ENCODE assay signal across 16 mouse cellular contexts in genomic region chr12:21164251-21164650, GRCm38 (mm10).
A peak's percentile ranks its signal among the peaks of the same experiment; 100 is the strongest.
DNase-seq lines count a peak whose midpoint lies in the region; ATAC-seq and TF ChIP-seq lines count a peak whose summit lies in the region.
"Had no signal": no experiment of that assay in that cellular context is flagged by ENCODE, and none has a peak within 500 bp of the region (broad histone marks: within the 10 kb centered on the region; RNA-seq: fewer than 3 reads in every experiment).

No protein-coding gene starts in this region.

- no peak overlapping the region for H3K4me2 ChIP-seq in intestine, embryonic 15.5 days (replicated peaks)
- no peak overlapping the region for H3K4me2 ChIP-seq in intestine, postnatal 0 days (replicated peaks; ENCODE audit: low read depth)
- H3K4me2 ChIP-seq in lung, postnatal 0 days (replicated peaks; ENCODE audit: low read depth, low read length) = no peak overlapping the region
- H3K4me2 ChIP-seq: forebrain, embryonic 15.5 days; midbrain, embryonic 13.5 days had no signal

- peaks cover 47% of the 10 kb centered on the region for H3K4me1 ChIP-seq in intestine, embryonic 15.5 days (replicated peaks)
- H3K4me1 ChIP-seq in intestine, postnatal 0 days (replicated peaks; ENCODE audit: control insufficient read depth, insufficient read depth, low read length) = peaks cover 3% of the 10 kb centered on the region; the same call in 1 of the 2 replicates
- peaks cover 27% of the 10 kb centered on the region; the same call in 1 of the 2 replicates for H3K4me1 ChIP-seq in lung, postnatal 0 days (ENCODE audit: insufficient read depth, low read depth, low read length)
- peaks cover 34% of the 10 kb centered on the region for H3K4me1 ChIP-seq in small intestine, adult 2 months (ENCODE audit: control insufficient read depth, insufficient read depth, insufficient read length, low read length)

- ATAC-seq in intestine, embryonic 15.5 days = no peak
- ATAC-seq in intestine, postnatal 0 days = no peak
- ATAC-seq in lung, postnatal 0 days = peak; percentile 18; the same call in 1 of the 2 replicates
- ATAC-seq: forebrain, embryonic 15.5 days; hindbrain, embryonic 16.5 days; midbrain, embryonic 13.5 days had no signal

- H3K9me3 ChIP-seq in intestine, embryonic 15.5 days = no peaks in the 10 kb centered on the region
- H3K9me3 ChIP-seq in intestine, postnatal 0 days (ENCODE audit: control insufficient read depth) = no peaks in the 10 kb centered on the region
- H3K9me3 ChIP-seq in lung, postnatal 0 days (ENCODE audit: low read length) = no peaks in the 10 kb centered on the region
- H3K9me3 ChIP-seq: forebrain, embryonic 15.5 days; midbrain, embryonic 13.5 days had no signal

- no peak overlapping the region for H3K9ac ChIP-seq in intestine, embryonic 15.5 days
- no peak overlapping the region for H3K9ac ChIP-seq in intestine, postnatal 0 days (ENCODE audit: low read depth, low read length)
- H3K9ac ChIP-seq in lung, postnatal 0 days (replicated peaks; ENCODE audit: low read depth) = no peak overlapping the region
- H3K9ac ChIP-seq: forebrain, embryonic 15.5 days; midbrain, embryonic 13.5 days had no signal

- 40% methylated on average over 8 of the region's 8 CpGs for WGBS in intestine, embryonic 15.5 days
- WGBS in intestine, postnatal 0 days = 57% methylated on average over 8 of the region's 8 CpGs
- WGBS in lung, postnatal 0 days = 49% methylated on average over 8 of the region's 8 CpGs
- WGBS in small intestine, adult 2 months = 85% methylated on average over 8 of the region's 8 CpGs

- no peaks in the 10 kb centered on the region for H3K27me3 ChIP-seq in intestine, embryonic 15.5 days (replicated peaks)
- H3K27me3 ChIP-seq in intestine, postnatal 0 days (replicated peaks; ENCODE audit: control insufficient read depth, insufficient read depth, low read length) = no peaks in the 10 kb centered on the region
- no peaks in the 10 kb centered on the region for H3K27me3 ChIP-seq in lung, postnatal 0 days (replicated peaks; ENCODE audit: insufficient read depth, low read length)
- no peaks in the 10 kb centered on the region for H3K27me3 ChIP-seq in small intestine, adult 2 months (ENCODE audit: control insufficient read depth, insufficient read depth, low read length)
- H3K27me3 ChIP-seq: forebrain, embryonic 15.5 days; midbrain, embryonic 13.5 days had no signal

- H3K27ac ChIP-seq in intestine, embryonic 15.5 days = peak overlapping the region; percentile 51
- no peak overlapping the region for H3K27ac ChIP-seq in intestine, postnatal 0 days (ENCODE audit: low read depth, low read length)
- H3K27ac ChIP-seq in lung, postnatal 0 days (ENCODE audit: low read length) = peak overlapping the region; percentile 11
- 0 out of 2 replicates have a peak overlapping the region, but pooled peaks have one; percentile 23 for H3K27ac ChIP-seq in small intestine, adult 2 months (ENCODE audit: insufficient read depth, low read depth, low read length)
- H3K27ac ChIP-seq: forebrain, embryonic 15.5 days; midbrain, embryonic 13.5 days had no signal

- peak; percentile 51 for DNase-seq in embryo, embryonic 10 days (ENCODE audit: low spot score)
- DNase-seq in embryo, embryonic 9.5 days (ENCODE audit: extremely low spot score) = no peak
- peak; percentile 33 for DNase-seq in lung, postnatal 0 days (ENCODE audit: low spot score)
- no peak for DNase-seq in lung, postnatal 14 days
- DNase-seq in left cerebral cortex, postnatal 10 days (ENCODE audit: extremely low spot score in 1 of 2, low spot score in 2 of 2) = no peak
- DNase-seq: adrenal gland, adult 2 months; cerebellum, postnatal 14 days; gastrocnemius, postnatal 10 days; right cerebral cortex, adult 18-20 months; thymus, adult 18-20 months had no signal

- no peak for TF ChIP-seq EP300 in lung, postnatal 0 days (IDR thresholded peaks at IDR 0.05)

- H3K4me3 ChIP-seq in intestine, embryonic 15.5 days (replicated peaks) = no peak overlapping the region
- no peak overlapping the region for H3K4me3 ChIP-seq in intestine, postnatal 0 days (ENCODE audit: low read depth, low read length)
- H3K4me3 ChIP-seq in lung, postnatal 0 days (ENCODE audit: low read depth, low read length) = no peak overlapping the region
- no peak overlapping the region for H3K4me3 ChIP-seq in small intestine, adult 2 months (ENCODE audit: low read depth, low read length)
- H3K4me3 ChIP-seq: forebrain, embryonic 15.5 days; midbrain, embryonic 13.5 days had no signal

- H3K36me3 ChIP-seq in intestine, embryonic 15.5 days = no peaks in the 10 kb centered on the region
- 0 out of 2 replicates have a peak, but pooled peaks cover 2% of the 10 kb centered on the region for H3K36me3 ChIP-seq in intestine, postnatal 0 days (ENCODE audit: control insufficient read depth, insufficient read depth)
- H3K36me3 ChIP-seq in lung, postnatal 0 days (ENCODE audit: insufficient read depth, low read length) = no peaks in the 10 kb centered on the region
- H3K36me3 ChIP-seq in small intestine, adult 2 months (ENCODE audit: control insufficient read depth, insufficient read depth, low read length) = peaks cover 9% of the 10 kb centered on the region

- no peak for TF ChIP-seq POLR2A in small intestine, adult 2 months (IDR thresholded peaks at IDR 0.05; ENCODE audit: low read depth, low read length)

- no peak for TF ChIP-seq CTCF in intestine, postnatal 0 days (IDR thresholded peaks at IDR 0.05; ENCODE audit: low read depth)
- TF ChIP-seq CTCF in lung, postnatal 0 days (IDR thresholded peaks at IDR 0.05) = no peak
- TF ChIP-seq CTCF in small intestine, adult 2 months (IDR thresholded peaks at IDR 0.05; ENCODE audit: extremely low read depth, insufficient read length, insufficient replicate concordance, low read depth, low read length) = no peak

- intact Hi-C loops in left cerebral cortex, postnatal 10 days (cut with DNase I) = loop anchor here (5.0 kb wide), 2 partner anchors 43 to 52 kb away; no protein-coding TSS in a partner anchor

Comparison
In these comparisons a context has a peak if more than half of its experiments do, and no peak if none do; other contexts are left out.
1. DNase-seq: peak in embryo, embryonic 10 days (single experiment) and lung, postnatal 0 days (single experiment); none in embryo, embryonic 9.5 days (single experiment), lung, postnatal 14 days (single experiment) and left cerebral cortex, postnatal 10 days (0 of 2).